Mouse (Mus musculus) forebrain, postnatal 0 days (tissue): ENCODE data around the gene Gm42421. TPM values are rescaled to one million over a fixed set of nuclear protein-coding genes. Genes with fewer than 3 reads are reported as not detected.

Source experiments
- ATAC-seq: fragments of 200-750 bp; cut with Nextera tagmentation; 2 replicates; pipeline ENCODE4 v1.8.0; 2017; ENCODE audit warnings: mild to moderate bottlenecking, moderate library complexity
- DNase-seq: peaks from one replicate; pipeline ENCODE4 v3.0.0-alpha.2; 2015
- H3K27ac ChIP-seq: fragments of 300-500 bp; sonication (generic); 2 replicates; pipeline ENCODE4 v1.5.1; 2014; ENCODE audit warnings: low read depth, mild to moderate bottlenecking, antibody characterized with exemption, low read length, moderate library complexity, mixed read lengths
- H3K27me3 ChIP-seq: fragments of 300-500 bp; sonication (generic); 2 replicates; pipeline ENCODE4 v1.6.1; 2014; ENCODE audit warnings: mild to moderate bottlenecking, low read length, mixed read lengths; ENCODE audit not compliant: insufficient read depth
- H3K36me3 ChIP-seq: fragments of 300-500 bp; sonication (generic); 2 replicates; pipeline ENCODE4 v1.6.1; 2014; ENCODE audit warnings: mild to moderate bottlenecking, moderate library complexity; ENCODE audit not compliant: insufficient read depth
- H3K4me1 ChIP-seq: fragments of 300-500 bp; sonication (generic); 2 replicates; pipeline ENCODE4 v1.6.1; 2014; ENCODE audit warnings: antibody characterized with exemption; ENCODE audit not compliant: insufficient read depth
- H3K4me2 ChIP-seq: fragments of 300-500 bp; sonication (generic); 2 replicates; pipeline ENCODE4 v1.6.1; 2014; ENCODE audit warnings: low read depth, mild to moderate bottlenecking, moderate library complexity
- H3K4me3 ChIP-seq: fragments of 300-500 bp; sonication (generic); 2 replicates; pipeline ENCODE4 v1.5.1; 2014; ENCODE audit warnings: low read depth, low read length, mixed read lengths
- H3K9ac ChIP-seq: fragments of 300-500 bp; sonication (generic); 2 replicates; pipeline ENCODE4 v1.6.1; 2014; ENCODE audit warnings: mild to moderate bottlenecking
- H3K9me3 ChIP-seq: fragments of 300-500 bp; sonication (generic); 2 replicates; pipeline ENCODE4 v1.6.1; 2016; ENCODE audit warnings: low read length
- CTCF ChIP-seq: sonication (generic); IDR thresholded peaks from 2 replicates; pipeline ENCODE4 v1.5.1; 2016; ENCODE audit warnings: antibody characterized with exemption, control low read depth, low read depth
- WGBS: fragments of 180-500 bp; shearing (Covaris S2); extraction: QIAGEN DNeasy Blood & Tissue Kit; methylation state at CpG from one replicate; pipeline ENCODE4 v1.1.7; 2014; 5-methylcytosine and 5-hydroxymethylcytosine counted together
- polyA plus RNA-seq: library from polyadenylated mRNA; unstranded; fragments of >200 nt; fragmentation: Nextera tagmentation; extraction: Ambion mirVana; gene quantifications from 2 replicates; pipeline ENCODE4 v1.2.1, GENCODE M21; 2015
- total RNA-seq: library from RNA; depleted of rRNA; stranded (reverse); fragments of >200 nt; gene quantifications from 2 replicates; pipeline ENCODE4 v1.2.3, GENCODE M21; 2014

Gene Gm42421
- total and polyA plus RNA-seq, 2 experiments from 2014 or later = 1.2 to 3.0 TPM

DNA sequence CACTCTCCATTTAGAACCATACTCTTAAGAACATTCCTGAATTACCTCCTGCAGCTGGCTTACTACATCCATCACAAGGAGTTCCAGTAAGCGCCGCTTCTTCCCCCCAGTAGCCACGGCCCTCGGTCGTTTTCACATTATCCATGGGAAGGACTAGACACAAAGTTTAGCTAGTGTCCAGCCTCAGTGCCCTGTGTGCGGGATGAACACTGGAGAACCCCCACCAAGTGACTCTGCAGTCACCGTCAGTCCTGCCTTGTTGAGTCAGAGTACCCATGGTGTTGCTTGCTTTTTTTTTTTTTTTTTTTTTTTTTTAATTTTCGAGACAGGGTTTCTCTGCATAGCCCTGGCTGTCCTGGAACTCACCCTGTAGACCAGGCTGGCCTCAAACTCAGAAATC is 33.2 kb downstream of the Gm42421 start:
- Histone ChIP-seq H3K27me3 (no peaks in the 10 kb centered on the region), H3K4me3 (no peak overlapping the region), H3K9me3 (no peaks in the 10 kb centered on the region), H3K27ac (no peak overlapping the region), H3K36me3 (peaks cover 8% of the 10 kb centered on the region; the same call in 1 of the 2 replicates), H3K4me2 (no peak overlapping the region), H3K4me1 (no peaks in the 10 kb centered on the region), H3K9ac (no peak overlapping the region)
- WGBS = 92% methylated on average over 8 of the region's 8 CpGs
- no peak for TF ChIP-seq CTCF
- no peak for DNase-seq
- no peak for ATAC-seq

DNA sequence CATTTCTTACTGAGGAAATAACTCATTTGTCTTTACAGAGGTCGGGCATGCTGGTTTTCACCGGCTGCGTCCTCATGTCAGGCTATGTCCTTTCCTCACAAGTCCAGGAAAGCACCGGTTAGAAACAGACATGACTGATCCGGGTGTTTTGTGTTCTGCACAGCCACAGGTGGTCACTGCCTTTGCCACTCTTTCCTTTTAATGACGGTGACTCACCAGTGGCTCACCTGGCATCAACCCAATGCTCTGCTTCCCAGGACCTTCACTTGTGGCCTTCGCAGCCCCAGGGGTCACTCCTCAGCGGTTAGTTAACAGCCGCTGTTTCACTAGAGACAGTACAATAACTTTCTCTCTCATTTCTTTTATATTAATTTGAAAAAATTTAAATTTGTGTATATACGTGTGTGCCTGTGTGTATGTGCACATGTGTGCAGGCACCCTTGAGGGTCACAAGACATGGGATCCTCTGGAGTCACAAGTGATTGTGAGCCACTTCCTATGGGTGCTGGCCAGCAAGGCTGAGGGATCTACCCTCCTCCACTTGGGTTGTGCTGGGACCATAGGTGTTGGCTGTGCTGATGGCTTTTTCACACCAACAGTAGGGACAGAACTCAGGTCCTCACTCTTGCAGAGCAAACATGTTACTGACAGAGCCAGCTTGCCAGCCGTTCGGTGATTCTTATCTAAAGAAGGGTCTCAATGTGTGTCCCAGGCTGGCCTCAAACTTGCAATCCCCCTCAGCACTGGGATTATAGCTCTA is 37.8 kb downstream of the Gm42421 start:
- WGBS = 88% methylated on average over 12 of the region's 12 CpGs
- Histone ChIP-seq H3K27me3 (no peaks in the 10 kb centered on the region), H3K36me3 (no peaks in the 10 kb centered on the region), H3K4me1 (no peaks in the 10 kb centered on the region), H3K4me3 (no peak overlapping the region), H3K4me2 (no peak overlapping the region), H3K27ac (no peak overlapping the region), H3K9me3 (no peaks in the 10 kb centered on the region), H3K9ac (no peak overlapping the region)
- ATAC-seq (no peak), DNase-seq (no peak)
- TF ChIP-seq CTCF = no peak

DNA sequence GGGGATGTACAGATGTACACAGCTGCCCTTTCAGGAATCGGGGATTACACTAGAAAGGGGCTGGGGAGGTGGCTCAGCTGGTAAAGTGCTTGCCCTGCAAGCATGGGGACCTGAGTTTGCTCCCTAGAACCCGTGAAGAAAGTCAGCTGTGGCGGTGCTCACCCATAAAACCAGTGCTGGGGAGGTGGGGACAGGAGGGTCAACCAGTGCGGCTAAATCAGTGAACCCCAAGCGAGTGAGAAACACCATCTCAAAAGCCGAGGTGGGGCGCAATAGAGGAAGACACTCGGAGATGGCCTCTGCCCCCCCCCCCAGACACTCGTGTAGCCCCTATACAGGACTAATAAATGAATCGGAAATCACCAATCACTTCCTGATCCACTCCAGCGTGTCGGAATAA is 38.7 kb downstream of the Gm42421 start:
- DNase-seq = no peak
- no peaks in the 10 kb centered on the region for H3K27me3 ChIP-seq
- WGBS = 91% methylated on average over 12 of the region's 12 CpGs
- no peaks in the 10 kb centered on the region for H3K9me3 ChIP-seq
- no peak for ATAC-seq
- no peak overlapping the region for H3K9ac ChIP-seq
- no peak overlapping the region for H3K27ac ChIP-seq
- no peak for TF ChIP-seq CTCF
- H3K4me3 ChIP-seq = no peak overlapping the region
- H3K4me1 ChIP-seq = no peaks in the 10 kb centered on the region
- H3K36me3 ChIP-seq = no peaks in the 10 kb centered on the region
- no peak overlapping the region for H3K4me2 ChIP-seq

DNA sequence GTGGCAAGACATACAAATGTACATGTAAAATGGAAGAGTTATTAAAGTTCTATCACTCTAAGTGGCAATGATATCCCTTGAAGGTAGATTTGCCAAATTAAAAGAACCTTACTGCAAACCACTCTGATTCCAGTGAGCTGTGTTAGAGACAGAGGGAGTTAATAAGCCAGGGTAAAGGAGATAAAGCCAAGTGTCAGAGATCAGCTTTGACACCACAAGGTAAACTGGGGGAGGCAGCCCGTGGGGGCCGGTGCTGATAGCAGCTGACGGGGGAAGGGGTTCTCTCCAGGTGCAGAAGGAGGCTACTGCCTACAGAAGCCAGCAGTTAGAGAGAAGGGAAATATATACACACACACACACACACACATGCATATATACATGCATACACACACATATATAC is 44.7 kb downstream of the Gm42421 start:
- WGBS = 81% methylated on average over 3 of the region's 3 CpGs

DNA sequence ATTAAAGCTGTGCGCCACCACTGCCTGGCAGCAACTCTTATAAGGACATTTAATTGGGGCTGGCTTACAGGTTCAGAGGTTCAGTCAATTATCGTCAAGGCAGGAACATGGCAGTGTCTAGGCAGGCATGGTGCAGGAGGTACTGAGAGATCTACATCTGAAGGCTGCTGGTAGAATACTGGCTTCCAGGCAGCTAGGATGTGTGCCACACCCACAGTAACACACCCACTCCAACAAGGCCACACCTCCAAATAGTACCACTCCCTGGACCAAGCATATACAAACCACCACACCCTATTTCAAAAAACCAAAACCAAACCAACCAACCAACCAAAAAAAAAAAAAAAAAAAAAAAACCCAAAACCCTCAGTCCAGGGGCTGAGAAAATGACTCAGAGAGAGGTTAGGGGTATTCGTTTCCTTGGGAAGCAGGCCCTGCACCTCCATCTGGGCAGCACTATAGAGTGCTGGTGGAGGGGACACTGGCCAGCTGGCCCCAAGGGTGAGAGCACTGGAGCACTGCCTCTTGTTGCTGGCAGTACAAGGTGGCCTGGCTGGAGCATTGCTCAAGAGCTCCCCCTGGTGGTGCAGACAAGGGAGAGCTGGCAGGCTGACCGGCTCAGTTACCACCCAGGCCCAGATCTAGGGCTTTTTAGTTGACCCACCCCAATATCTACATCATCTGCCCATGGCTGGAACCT is 47.1 kb downstream of the Gm42421 start:
- no peak overlapping the region for H3K4me2 ChIP-seq
- H3K36me3 ChIP-seq = no peaks in the 10 kb centered on the region
- H3K9me3 ChIP-seq = no peaks in the 10 kb centered on the region
- no peaks in the 10 kb centered on the region for H3K27me3 ChIP-seq
- H3K4me3 ChIP-seq = no peak overlapping the region
- TF ChIP-seq CTCF = peak; percentile 86
- no peaks in the 10 kb centered on the region for H3K4me1 ChIP-seq
- DNase-seq = peak; percentile 70
- WGBS = 45% methylated on average over 4 of the region's 4 CpGs
- H3K9ac ChIP-seq = no peak overlapping the region
- ATAC-seq = peak; percentile 66
- no peak overlapping the region for H3K27ac ChIP-seq

More for the DNA sequence above, 44.7 kb downstream of the Gm42421 start:
- H3K4me2 ChIP-seq = no peak overlapping the region
- H3K36me3 ChIP-seq = no peaks in the 10 kb centered on the region
- no peaks in the 10 kb centered on the region for H3K27me3 ChIP-seq
- H3K4me3 ChIP-seq = no peak overlapping the region
- DNase-seq (no peak), ATAC-seq (no peak)
- H3K9ac ChIP-seq = no peak overlapping the region
- TF ChIP-seq CTCF = no peak
- no peaks in the 10 kb centered on the region for H3K4me1 ChIP-seq
- no peak overlapping the region for H3K27ac ChIP-seq
- no peaks in the 10 kb centered on the region for H3K9me3 ChIP-seq

DNA sequence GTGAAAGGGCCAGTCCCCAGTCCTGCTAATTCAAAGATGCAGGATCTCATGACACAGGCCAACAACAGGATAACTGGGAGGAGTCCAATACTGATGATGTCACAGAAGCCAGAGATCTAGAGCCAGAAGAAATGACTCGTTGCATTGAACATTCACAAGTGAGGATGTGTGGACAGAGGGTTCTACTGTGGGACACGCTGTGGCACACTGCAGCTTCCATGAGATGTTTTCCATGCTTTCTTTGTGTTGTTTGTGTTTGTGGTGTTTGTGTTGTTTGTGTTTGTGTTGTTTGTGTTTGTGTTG is 47.6 kb downstream of the Gm42421 start:
- H3K27ac ChIP-seq = no peak overlapping the region
- ATAC-seq = 0 out of 2 replicates have a peak, but pooled peaks have one; percentile 6

DNA sequence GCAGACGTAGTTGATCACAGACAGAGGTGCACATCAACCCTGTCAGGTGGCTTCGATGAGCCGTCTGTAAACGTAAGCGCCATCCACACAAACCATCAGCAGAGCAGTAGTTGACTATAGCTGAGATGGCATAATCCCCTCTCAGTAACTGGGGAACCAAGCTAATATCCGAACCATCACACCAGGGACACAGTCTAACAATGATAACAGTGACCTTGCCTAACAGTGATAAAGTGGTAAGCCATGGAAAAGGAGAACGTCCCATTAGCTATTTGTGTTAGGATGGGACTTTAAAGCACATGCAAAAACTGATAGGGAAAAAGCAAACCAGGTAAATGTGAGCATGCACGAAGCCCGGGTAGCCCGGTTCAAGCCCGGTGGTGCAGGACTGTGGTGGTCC is 48.3 kb downstream of the Gm42421 start:
- H3K4me3 ChIP-seq = no peak overlapping the region
- no peak for TF ChIP-seq CTCF
- no peak overlapping the region for H3K9ac ChIP-seq
- no peak overlapping the region for H3K27ac ChIP-seq
- ATAC-seq = no peak
- H3K4me1 ChIP-seq = no peaks in the 10 kb centered on the region
- no peaks in the 10 kb centered on the region for H3K9me3 ChIP-seq
- H3K27me3 ChIP-seq = no peaks in the 10 kb centered on the region
- no peaks in the 10 kb centered on the region for H3K36me3 ChIP-seq
- DNase-seq = no peak
- 88% methylated on average over 11 of the region's 11 CpGs for WGBS
- no peak overlapping the region for H3K4me2 ChIP-seq

More for the DNA sequence above, 47.6 kb downstream of the Gm42421 start:
- Histone ChIP-seq H3K27me3 (no peaks in the 10 kb centered on the region), H3K4me2 (no peak overlapping the region), H3K4me1 (no peaks in the 10 kb centered on the region), H3K9me3 (no peaks in the 10 kb centered on the region), H3K4me3 (no peak overlapping the region), H3K9ac (no peak overlapping the region), H3K36me3 (no peaks in the 10 kb centered on the region)
- 64% methylated on average over 2 of the region's 2 CpGs for WGBS
- no peak for DNase-seq
- TF ChIP-seq CTCF = no peak
